Mouse (Mus musculus) embryonic facial prominence, embryonic 11.5 days (tissue): ENCODE measurements around the gene Med28. TPM values are rescaled to one million over a fixed set of nuclear protein-coding genes. Genes with fewer than 3 reads are reported as not detected.

Experiments
- ATAC-seq: fragments of 200-750 bp; cut with Nextera tagmentation; replicated peaks from 2 replicates; pipeline ENCODE4 v1.8.0; 2017; ENCODE audit warnings: low read depth; ENCODE audit not compliant: insufficient number of reproducible peaks, low FRiP score, low TSS enrichment
- DNase-seq: peaks from one replicate; pipeline ENCODE4 v3.0.0-alpha.2; 2015; ENCODE audit warnings: low spot score
- H3K27ac ChIP-seq: fragments of 300-500 bp; sonication (generic); replicated peaks from 2 replicates; pipeline ENCODE4 v1.5.1; 2014; ENCODE audit warnings: mild to moderate bottlenecking, low read depth, low read length, control low read depth
- H3K27me3 ChIP-seq: fragments of 300-500 bp; sonication (generic); 2 replicates; pipeline ENCODE4 v1.6.1; 2014; ENCODE audit warnings: mild to moderate bottlenecking, low read length, moderate library complexity, mixed read lengths; ENCODE audit not compliant: control insufficient read depth, insufficient read depth
- H3K36me3 ChIP-seq: fragments of 300-500 bp; sonication (generic); replicated peaks from 2 replicates; pipeline ENCODE4 v1.6.1; 2014; ENCODE audit warnings: low read depth, mild to moderate bottlenecking, low read length, moderate library complexity, mixed read lengths; ENCODE audit not compliant: control insufficient read depth, insufficient read depth
- H3K4me1 ChIP-seq: fragments of 300-500 bp; sonication (generic); 2 replicates; pipeline ENCODE4 v1.6.1; 2014; ENCODE audit warnings: low read length, mixed read lengths; ENCODE audit not compliant: control insufficient read depth, insufficient read depth
- H3K4me2 ChIP-seq: fragments of 300-500 bp; sonication (generic); 2 replicates; pipeline ENCODE4 v1.6.1; 2014; ENCODE audit warnings: low read depth, mild to moderate bottlenecking, control low read depth, low read length, moderate library complexity
- H3K4me3 ChIP-seq: fragments of 300-500 bp; sonication (generic); 2 replicates; pipeline ENCODE4 v1.5.1; 2014; ENCODE audit warnings: low read depth, low read length, control low read depth
- H3K9ac ChIP-seq: fragments of 300-500 bp; sonication (generic); replicated peaks from 2 replicates; pipeline ENCODE4 v1.6.1; 2014; ENCODE audit warnings: mild to moderate bottlenecking, control low read depth, low read length
- H3K9me3 ChIP-seq: fragments of 300-500 bp; sonication (generic); replicated peaks from 2 replicates; pipeline ENCODE4 v1.6.1; 2016; ENCODE audit warnings: mild to moderate bottlenecking, low read length, inconsistent platforms, mixed read lengths; ENCODE audit not compliant: control insufficient read depth
- WGBS: fragments of 180-500 bp; shearing (Covaris S2); extraction: QIAGEN DNeasy Blood & Tissue Kit; methylation state at CpG from one replicate; pipeline ENCODE4 v1.1.7; 2014; 5-methylcytosine and 5-hydroxymethylcytosine counted together
- polyA plus RNA-seq: library from polyadenylated mRNA; unstranded; fragments of >200 nt; fragmentation: Nextera tagmentation; extraction: Ambion mirVana; gene quantifications from 2 replicates; pipeline ENCODE4 v1.2.1, GENCODE M21; 2014

Gene Med28
- polyA plus RNA-seq: 300 and 312 TPM in 2 replicates

DNA sequence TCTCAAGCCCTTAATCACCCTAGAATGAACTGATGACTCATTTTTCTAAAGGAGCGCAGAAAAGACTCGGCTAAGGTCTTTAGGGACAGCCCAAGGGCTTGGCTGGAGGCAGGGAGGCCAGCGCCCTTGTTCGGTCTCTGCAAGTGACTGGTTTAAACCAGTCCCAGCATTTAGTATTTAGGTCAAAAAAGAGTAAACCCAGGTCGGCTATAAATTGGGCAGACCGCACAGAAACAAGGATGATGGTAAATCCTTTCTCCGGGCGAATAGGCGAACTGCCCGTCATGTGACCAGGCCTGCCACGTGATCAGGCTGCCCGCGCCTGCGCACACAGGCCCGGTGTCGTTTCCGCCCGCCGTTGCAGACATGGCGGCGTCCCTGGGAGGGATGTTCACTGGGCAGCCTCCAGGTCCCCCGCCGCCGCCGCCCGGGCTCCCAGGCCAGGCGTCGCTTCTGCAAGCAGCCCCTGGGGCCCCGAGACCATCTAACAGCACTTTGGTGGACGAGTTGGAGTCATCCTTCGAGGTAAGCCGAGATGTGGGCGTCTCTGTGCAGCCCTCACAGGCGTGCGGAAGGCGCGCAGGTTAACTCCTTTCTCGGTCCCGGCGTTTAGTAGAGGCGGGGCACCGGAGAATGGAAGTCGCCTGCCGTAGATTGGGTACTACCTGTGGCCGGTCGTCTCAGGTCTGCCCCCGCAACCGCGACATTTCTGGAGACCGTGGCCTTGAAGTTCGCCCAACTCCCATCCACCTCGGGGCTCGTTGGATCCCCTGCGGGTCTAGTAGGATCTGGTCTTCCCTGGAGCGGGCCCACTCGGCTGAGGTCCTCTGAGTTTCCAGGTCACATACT is at the start of gene Med28:
Gene Med28, plus strand, starts transcription at position 270 of the 849 bp plus-strand sequence.
- ATAC-seq (peak; percentile 89), DNase-seq (peak; percentile 93)
- H3K4me1 ChIP-seq: no peaks in the 10 kb centered on the region; the same call in 1 of the 2 replicates
- H3K4me2 ChIP-seq: peak within 1 kb of the TSS; percentile 69
- H3K9ac ChIP-seq: peak within 1 kb of the TSS; percentile 90
- no peak within 1 kb of the TSS for H3K27ac ChIP-seq
- no peaks in the 10 kb centered on the region for H3K9me3 ChIP-seq
- H3K27me3 ChIP-seq: no peaks in the 10 kb centered on the region
- peaks cover 3% of the 10 kb centered on the region for H3K36me3 ChIP-seq
- 2% methylated on average over 56 of the region's 56 CpGs for WGBS
- peak within 1 kb of the TSS; percentile 97 for H3K4me3 ChIP-seq

DNA sequence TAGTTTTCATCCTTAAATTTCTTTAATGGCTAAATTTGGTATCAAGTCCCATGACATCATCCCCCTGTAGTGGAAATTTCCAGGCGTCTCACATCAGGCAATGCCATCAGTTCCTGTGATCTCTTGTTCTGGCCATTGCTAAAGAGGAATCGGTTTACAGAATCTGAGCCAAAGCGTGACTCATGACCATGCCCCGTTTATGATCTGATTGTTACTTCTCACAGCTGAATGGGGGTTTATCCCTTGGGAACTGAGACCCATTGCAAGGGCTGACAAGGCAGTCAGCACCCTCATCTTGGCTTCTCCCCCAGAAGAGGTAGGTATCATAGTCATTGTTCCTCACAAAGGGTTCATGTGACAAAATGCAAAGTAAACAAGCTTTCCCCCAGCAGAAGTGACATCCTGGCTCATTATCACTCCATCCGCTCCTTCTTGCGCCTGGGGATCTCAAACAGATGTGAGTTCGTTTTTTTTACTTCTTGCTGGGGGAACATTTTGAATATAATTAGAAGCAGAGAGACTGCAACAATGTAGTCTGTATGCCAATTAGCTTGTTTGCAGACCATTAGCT is 47.1 kb upstream of the Med28 start:
- Histone ChIP-seq H3K27ac (no peak overlapping the region), H3K27me3 (no peaks in the 10 kb centered on the region), H3K9me3 (no peaks in the 10 kb centered on the region), H3K4me1 (no peaks in the 10 kb centered on the region), H3K4me2 (no peak overlapping the region), H3K9ac (no peak overlapping the region), H3K4me3 (no peak overlapping the region), H3K36me3 (no peaks in the 10 kb centered on the region)
- DNase-seq: no peak
- WGBS: 44% methylated on average over 7 of the region's 7 CpGs
- ATAC-seq: no peak

DNA sequence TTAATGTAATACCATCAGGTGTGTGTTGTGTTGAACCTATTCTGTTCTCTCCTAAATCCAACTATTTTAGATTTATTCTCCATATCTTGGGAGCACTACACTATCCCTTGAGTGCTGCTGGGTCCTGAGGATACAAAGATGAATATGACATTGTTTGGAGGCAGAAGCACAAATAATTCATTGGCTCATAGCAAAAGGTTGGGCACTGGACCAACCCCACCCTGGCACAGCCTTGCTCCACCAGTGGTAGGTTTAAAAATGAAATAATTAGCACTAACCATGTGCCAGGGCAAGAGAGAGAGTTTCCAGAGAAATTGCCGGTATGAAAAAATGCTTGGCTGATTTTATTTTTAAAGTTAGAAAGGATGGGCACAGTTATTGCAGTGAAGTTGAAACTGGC is 46.5 kb upstream of the Med28 start:
- no peak for DNase-seq
- no peak overlapping the region for H3K4me2 ChIP-seq
- no peaks in the 10 kb centered on the region for H3K27me3 ChIP-seq
- H3K36me3 ChIP-seq: no peaks in the 10 kb centered on the region
- no peaks in the 10 kb centered on the region for H3K9me3 ChIP-seq
- H3K27ac ChIP-seq: no peak overlapping the region
- no peak overlapping the region for H3K4me3 ChIP-seq
- no peaks in the 10 kb centered on the region for H3K4me1 ChIP-seq
- ATAC-seq: no peak
- no peak overlapping the region for H3K9ac ChIP-seq
- WGBS: 91% methylated on average over 1 of the region's 1 CpGs

DNA sequence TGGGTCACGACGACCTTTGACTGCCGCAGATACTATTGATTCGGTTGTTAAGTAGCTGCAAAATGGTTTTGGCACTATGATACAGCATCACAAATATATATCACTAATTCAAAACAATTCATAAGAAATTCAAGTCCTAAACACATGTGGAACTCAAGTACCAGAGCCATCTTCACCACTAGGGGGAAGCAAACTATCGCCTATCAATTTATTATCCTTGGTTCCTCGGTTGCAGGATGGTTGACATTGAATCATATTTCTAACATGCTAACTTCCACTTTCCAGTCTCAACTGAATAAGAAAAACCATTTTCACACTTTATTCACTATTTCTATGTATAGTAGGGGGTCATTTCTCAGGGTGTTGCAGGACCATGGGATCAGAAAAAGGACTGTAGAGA is 45.8 kb upstream of the Med28 start:
- H3K27ac ChIP-seq: no peak overlapping the region
- no peak overlapping the region for H3K4me3 ChIP-seq
- H3K9ac ChIP-seq: no peak overlapping the region
- ATAC-seq: no peak
- H3K36me3 ChIP-seq: no peaks in the 10 kb centered on the region
- H3K4me1 ChIP-seq: no peaks in the 10 kb centered on the region
- H3K9me3 ChIP-seq: no peaks in the 10 kb centered on the region
- 30% methylated on average over 6 of the region's 6 CpGs for WGBS
- H3K27me3 ChIP-seq: no peaks in the 10 kb centered on the region
- no peak overlapping the region for H3K4me2 ChIP-seq
- peak; percentile 90 for DNase-seq

DNA sequence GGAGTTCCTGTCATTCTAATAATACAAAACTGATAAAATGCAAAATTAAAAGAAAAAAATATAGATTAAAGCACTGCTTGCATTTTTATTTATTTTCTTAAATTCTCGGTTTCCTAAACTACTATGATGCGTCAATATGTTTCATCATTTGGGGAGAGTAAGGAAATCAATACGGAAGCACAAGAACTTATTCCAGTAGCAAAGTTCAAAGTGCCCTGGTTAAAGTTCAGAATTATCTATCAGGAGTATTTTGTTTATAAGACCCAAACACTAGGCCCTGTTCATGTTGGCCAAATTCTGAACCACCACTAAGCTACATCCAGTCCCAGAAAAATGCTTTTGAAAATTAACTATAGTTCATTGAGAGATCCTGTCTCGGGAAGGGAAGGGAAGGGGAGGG is 45.3 kb upstream of the Med28 start:
- Histone ChIP-seq H3K9ac (no peak overlapping the region), H3K9me3 (no peaks in the 10 kb centered on the region), H3K27ac (no peak overlapping the region), H3K27me3 (no peaks in the 10 kb centered on the region), H3K36me3 (no peaks in the 10 kb centered on the region), H3K4me1 (no peaks in the 10 kb centered on the region), H3K4me3 (no peak overlapping the region), H3K4me2 (no peak overlapping the region)
- WGBS: 79% methylated on average over 3 of the region's 4 CpGs
- DNase-seq: no peak
- no peak for ATAC-seq

DNA sequence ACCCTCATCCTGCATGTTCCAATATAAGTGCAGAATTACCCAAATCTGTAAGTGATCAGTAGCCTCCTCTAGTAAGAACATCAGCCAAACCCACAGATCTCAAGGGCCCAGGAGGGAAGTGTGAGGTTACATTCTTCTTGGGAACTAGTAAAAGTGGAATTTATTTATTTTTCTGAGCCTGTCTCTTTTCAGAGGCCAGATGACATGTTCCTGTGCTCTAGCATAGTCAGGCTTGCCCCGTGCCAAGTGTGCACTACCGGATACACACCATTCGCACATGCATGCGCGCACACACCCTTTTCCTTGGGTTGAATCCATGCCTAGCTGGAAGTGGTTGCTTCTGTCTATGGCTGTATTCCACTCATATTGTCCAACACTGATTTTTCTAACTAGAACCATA is 44.3 kb upstream of the Med28 start:
- Histone ChIP-seq H3K4me3 (no peak overlapping the region), H3K4me1 (no peaks in the 10 kb centered on the region), H3K4me2 (no peak overlapping the region), H3K36me3 (no peaks in the 10 kb centered on the region), H3K9me3 (no peaks in the 10 kb centered on the region), H3K27ac (no peak overlapping the region), H3K27me3 (no peaks in the 10 kb centered on the region), H3K9ac (no peak overlapping the region)
- 90% methylated on average over 5 of the region's 5 CpGs for WGBS
- DNase-seq (no peak), ATAC-seq (no peak)

DNA sequence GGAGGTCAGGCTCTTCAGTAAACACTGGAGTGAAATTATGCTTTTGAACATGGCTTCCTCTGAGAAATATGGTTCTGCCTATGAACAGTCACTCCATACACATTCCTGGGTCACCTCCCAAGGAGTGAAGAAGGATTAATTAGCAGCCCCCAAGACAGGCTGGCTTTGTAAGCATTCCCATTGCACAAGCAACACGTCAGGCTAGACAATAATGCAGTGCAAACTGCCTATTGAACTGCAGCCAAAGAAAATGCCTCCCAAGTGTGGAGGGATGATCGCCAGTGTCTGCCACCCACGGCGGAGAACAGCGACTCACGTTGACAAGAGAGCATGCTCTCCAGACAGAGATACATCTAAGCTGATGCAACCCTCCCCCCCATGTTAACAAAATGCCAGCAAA is 43.7 kb upstream of the Med28 start:
- Histone ChIP-seq H3K36me3 (no peaks in the 10 kb centered on the region), H3K9me3 (no peaks in the 10 kb centered on the region), H3K27me3 (no peaks in the 10 kb centered on the region), H3K27ac (no peak overlapping the region), H3K4me3 (no peak overlapping the region), H3K4me1 (no peaks in the 10 kb centered on the region), H3K4me2 (no peak overlapping the region), H3K9ac (no peak overlapping the region)
- DNase-seq (no peak), ATAC-seq (no peak)
- WGBS: 62% methylated on average over 6 of the region's 6 CpGs

DNA sequence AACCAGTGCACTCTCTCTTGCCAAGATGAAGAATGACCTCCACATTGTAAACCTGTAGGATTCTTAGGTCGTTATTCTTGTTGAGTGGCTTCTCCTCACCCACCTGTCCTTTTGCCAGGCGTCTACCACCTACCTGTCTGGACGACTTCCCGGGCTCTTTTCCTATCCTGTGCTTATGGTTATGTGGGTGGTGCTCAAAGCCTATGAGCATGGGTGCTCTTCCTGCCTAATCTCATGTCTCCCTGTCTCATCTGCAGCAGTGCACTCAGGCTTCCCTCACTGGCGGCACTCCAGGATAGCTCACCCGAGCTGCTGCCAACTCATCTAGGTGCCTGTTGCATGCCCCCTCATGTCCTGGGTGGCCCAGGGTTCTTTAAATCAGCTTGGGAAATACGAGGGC is 42.4 kb upstream of the Med28 start:
- no peaks in the 10 kb centered on the region for H3K36me3 ChIP-seq
- no peaks in the 10 kb centered on the region for H3K4me1 ChIP-seq
- WGBS: 86% methylated on average over 7 of the region's 7 CpGs
- DNase-seq: no peak
- H3K27ac ChIP-seq: no peak overlapping the region
- H3K27me3 ChIP-seq: no peaks in the 10 kb centered on the region
- no peak overlapping the region for H3K4me3 ChIP-seq
- H3K4me2 ChIP-seq: no peak overlapping the region
- ATAC-seq: no peak
- no peak overlapping the region for H3K9ac ChIP-seq
- H3K9me3 ChIP-seq: no peaks in the 10 kb centered on the region
